Mouse (Mus musculus) neural tube, embryonic 11.5 days (tissue): ENCODE measurements around the gene Olfr796. TPM values are rescaled to one million over a fixed set of nuclear protein-coding genes. Genes with fewer than 3 reads are reported as not detected.

ENCODE experiments used
- ATAC-seq: fragments of 200-750 bp; cut with Nextera tagmentation; 2 replicates; pipeline ENCODE4 v1.8.0; 2017; ENCODE audit warnings: moderate number of reproducible peaks, mild to moderate bottlenecking, moderate TSS enrichment, moderate library complexity; ENCODE audit not compliant: insufficient read depth, low FRiP score, low TSS enrichment
- DNase-seq: peaks from one replicate; pipeline ENCODE4 v3.0.0-alpha.2; 2015; ENCODE audit warnings: low spot score
- H3K27ac ChIP-seq: fragments of 300-500 bp; sonication (generic); 2 replicates; pipeline ENCODE4 v1.5.1; 2014; ENCODE audit warnings: low read depth, mild to moderate bottlenecking, low read length
- H3K27me3 ChIP-seq: fragments of 300-500 bp; sonication (generic); 2 replicates; pipeline ENCODE4 v1.6.1; 2014; ENCODE audit warnings: mild to moderate bottlenecking, low read length, mixed read lengths; ENCODE audit not compliant: control insufficient read depth, insufficient read depth
- H3K36me3 ChIP-seq: fragments of 300-500 bp; sonication (generic); 2 replicates; pipeline ENCODE4 v1.6.1; 2014; ENCODE audit warnings: mild to moderate bottlenecking, low read length, moderate library complexity, mixed read lengths; ENCODE audit not compliant: control insufficient read depth, insufficient read depth
- H3K4me1 ChIP-seq: fragments of 300-500 bp; sonication (generic); 2 replicates; pipeline ENCODE4 v1.6.1; 2014; ENCODE audit warnings: low read length, mixed read lengths; ENCODE audit not compliant: control insufficient read depth, insufficient read depth
- H3K4me2 ChIP-seq: fragments of 300-500 bp; sonication (generic); 2 replicates; pipeline ENCODE4 v1.6.1; 2014; ENCODE audit warnings: low read depth, mild to moderate bottlenecking, moderate library complexity
- H3K4me3 ChIP-seq: fragments of 300-500 bp; sonication (generic); 2 replicates; pipeline ENCODE4 v1.5.1; 2014; ENCODE audit warnings: low read depth, low read length
- H3K9ac ChIP-seq: fragments of 300-500 bp; sonication (generic); 2 replicates; pipeline ENCODE4 v1.6.1; 2014; ENCODE audit warnings: mild to moderate bottlenecking, low read length
- H3K9me3 ChIP-seq: fragments of 300-500 bp; sonication (generic); 2 replicates; pipeline ENCODE4 v1.6.1; 2016; ENCODE audit warnings: low read length; ENCODE audit not compliant: control insufficient read depth
- WGBS: fragments of 180-500 bp; shearing (Covaris S2); extraction: QIAGEN DNeasy Blood & Tissue Kit; methylation state at CpG from one replicate; pipeline ENCODE4 v1.1.7; 2014; 5-methylcytosine and 5-hydroxymethylcytosine counted together
- polyA plus RNA-seq: library from polyadenylated mRNA; unstranded; fragments of >200 nt; fragmentation: Nextera tagmentation; extraction: Ambion mirVana; gene quantifications from 2 replicates; pipeline ENCODE4 v1.2.1, GENCODE M21; 2014

Gene Olfr796
- polyA plus RNA-seq: 0.07 TPM in 1 of 2 replicates, not detected in the other

GRCm38 (mm10) chr10:129612470-129612869 is at the start of gene Olfr796:
TSS of gene Olfr796 (minus strand) at chr10:129612570.
- Histone ChIP-seq H3K9ac (no peak within 1 kb of the TSS), H3K9me3 (no peaks in the 10 kb centered on the region), H3K4me2 (no peak within 1 kb of the TSS), H3K27me3 (no peaks in the 10 kb centered on the region), H3K4me3 (no peak within 1 kb of the TSS), H3K4me1 (no peaks in the 10 kb centered on the region), H3K36me3 (no peaks in the 10 kb centered on the region), H3K27ac (no peak within 1 kb of the TSS)
- DNase-seq (no peak), ATAC-seq (no peak)
- 89% methylated on average over 1 of the region's 1 CpGs for WGBS

GRCm38 (mm10) chr10:129657394-129657793 is 45.0 kb upstream of the Olfr796 start, which contains the start of gene Olfr800:
TSS of gene Olfr800 (plus strand) at chr10:129657694.
- H3K36me3 ChIP-seq: no peaks in the 10 kb centered on the region
- no peaks in the 10 kb centered on the region for H3K4me1 ChIP-seq
- H3K9me3 ChIP-seq: no peaks in the 10 kb centered on the region
- no peak within 1 kb of the TSS for H3K4me2 ChIP-seq
- no peak within 1 kb of the TSS for H3K27ac ChIP-seq
- no peaks in the 10 kb centered on the region for H3K27me3 ChIP-seq
- no peak within 1 kb of the TSS for H3K4me3 ChIP-seq
- DNase-seq (no peak), ATAC-seq (no peak)
- no peak within 1 kb of the TSS for H3K9ac ChIP-seq

- Histone ChIP-seq H3K4me1 (no peaks in the 10 kb centered on the region), H3K27me3 (no peaks in the 10 kb centered on the region), H3K9ac (no peak overlapping the region), H3K36me3 (no peaks in the 10 kb centered on the region), H3K27ac (no peak overlapping the region), H3K4me2 (no peak overlapping the region), H3K4me3 (no peak overlapping the region), H3K9me3 (no peaks in the 10 kb centered on the region)
- DNase-seq (no peak), ATAC-seq (no peak)
- WGBS: 87% methylated on average over 1 of the region's 1 CpGs
Measured at GRCm38 (mm10) chr10:129651763-129652162, 39.4 kb upstream of the Olfr796 start.

- Histone ChIP-seq H3K9me3 (no peaks in the 10 kb centered on the region), H3K27me3 (no peaks in the 10 kb centered on the region), H3K9ac (no peak within 1 kb of the TSS), H3K4me1 (no peaks in the 10 kb centered on the region), H3K36me3 (no peaks in the 10 kb centered on the region), H3K27ac (no peak within 1 kb of the TSS), H3K4me3 (no peak within 1 kb of the TSS), H3K4me2 (no peak within 1 kb of the TSS)
- WGBS: 42% methylated on average over 1 of the region's 1 CpGs
- DNase-seq (no peak), ATAC-seq (no peak)
Measured at GRCm38 (mm10) chr10:129637184-129637583, 24.8 kb upstream of the Olfr796 start, which contains the start of gene Olfr799. TSS of gene Olfr799 (plus strand) at chr10:129637484.

- no peak for DNase-seq
- no peaks in the 10 kb centered on the region for H3K4me1 ChIP-seq
- no peaks in the 10 kb centered on the region for H3K9me3 ChIP-seq
- H3K27me3 ChIP-seq: no peaks in the 10 kb centered on the region
- no peaks in the 10 kb centered on the region for H3K36me3 ChIP-seq
- no peak within 1 kb of the TSS for H3K27ac ChIP-seq
- H3K4me3 ChIP-seq: no peak within 1 kb of the TSS
- no peak for ATAC-seq
- H3K4me2 ChIP-seq: no peak within 1 kb of the TSS
- 81% methylated on average over 1 of the region's 1 CpGs for WGBS
- no peak within 1 kb of the TSS for H3K9ac ChIP-seq
Measured at GRCm38 (mm10) chr10:129627834-129628233, 15.5 kb upstream of the Olfr796 start, which contains the start of gene Olfr798. TSS of gene Olfr798 (minus strand) at chr10:129627934.

GRCm38 (mm10) chr10:129623251-129623650 is 10.9 kb upstream of the Olfr796 start:
- ATAC-seq (no peak), DNase-seq (no peak)
- Histone ChIP-seq H3K27me3 (no peaks in the 10 kb centered on the region), H3K9ac (no peak overlapping the region), H3K27ac (no peak overlapping the region), H3K36me3 (no peaks in the 10 kb centered on the region), H3K4me2 (no peak overlapping the region), H3K4me1 (no peaks in the 10 kb centered on the region), H3K9me3 (no peaks in the 10 kb centered on the region), H3K4me3 (no peak overlapping the region)

- H3K9ac ChIP-seq: no peak overlapping the region
- ATAC-seq: no peak
- no peak overlapping the region for H3K4me2 ChIP-seq
- no peak overlapping the region for H3K4me3 ChIP-seq
- no peaks in the 10 kb centered on the region for H3K4me1 ChIP-seq
- no peak for DNase-seq
- H3K27ac ChIP-seq: no peak overlapping the region
- WGBS: 6% methylated on average over 1 of the region's 1 CpGs
- H3K27me3 ChIP-seq: no peaks in the 10 kb centered on the region
- H3K36me3 ChIP-seq: no peaks in the 10 kb centered on the region
- no peaks in the 10 kb centered on the region for H3K9me3 ChIP-seq
Measured at GRCm38 (mm10) chr10:129621724-129622123, 9.4 kb upstream of the Olfr796 start.

- H3K9me3 ChIP-seq: no peaks in the 10 kb centered on the region
- H3K4me3 ChIP-seq: no peak overlapping the region
- no peak for ATAC-seq
- H3K4me2 ChIP-seq: no peak overlapping the region
- DNase-seq: no peak
- no peak overlapping the region for H3K9ac ChIP-seq
- H3K36me3 ChIP-seq: no peaks in the 10 kb centered on the region
- no peak overlapping the region for H3K27ac ChIP-seq
- no peaks in the 10 kb centered on the region for H3K4me1 ChIP-seq
- WGBS: 75% methylated on average over 1 of the region's 1 CpGs
- no peaks in the 10 kb centered on the region for H3K27me3 ChIP-seq
Measured at GRCm38 (mm10) chr10:129577066-129577465, 35.3 kb downstream of the Olfr796 start.

- no peak for ATAC-seq
- H3K9ac ChIP-seq: no peak within 1 kb of the TSS
- no peaks in the 10 kb centered on the region for H3K36me3 ChIP-seq
- no peaks in the 10 kb centered on the region for H3K4me1 ChIP-seq
- 85% methylated on average over 2 of the region's 2 CpGs for WGBS
- no peak for DNase-seq
- no peak within 1 kb of the TSS for H3K27ac ChIP-seq
- H3K9me3 ChIP-seq: no peaks in the 10 kb centered on the region
- H3K27me3 ChIP-seq: no peaks in the 10 kb centered on the region
- no peak within 1 kb of the TSS for H3K4me2 ChIP-seq
- no peak within 1 kb of the TSS for H3K4me3 ChIP-seq
Measured at GRCm38 (mm10) chr10:129567355-129567754, 45.0 kb downstream of the Olfr796 start, which contains the start of gene Olfr794. TSS of gene Olfr794 (plus strand) at chr10:129567655.
